Mouse (Mus musculus) G1E (cell line): Measurements from ENCODE around the gene Spata25.

ENCODE experiments used
- CTCF ChIP-seq: IDR thresholded peaks from 2 replicates; pipeline ENCODE4 v1.5.1; 2012; ENCODE audit warnings: low read depth, low read length, inconsistent platforms, mixed read lengths
- GATA1 ChIP-seq: IDR thresholded peaks from 2 replicates; pipeline ENCODE4 v1.6.1; 2012; ENCODE audit warnings: borderline replicate concordance, low read length, inconsistent platforms, mixed read lengths
- POLR2AphosphoS5 ChIP-seq: IDR thresholded peaks from 2 replicates; pipeline ENCODE4 v1.6.1; 2012; ENCODE audit warnings: low read depth, low read length, inconsistent platforms; ENCODE audit not compliant: insufficient replicate concordance
- TAL1 ChIP-seq: conservative IDR thresholded peaks from 2 replicates; pipeline ENCODE4 v1.6.1; 2012; ENCODE audit warnings: low read depth, low read length, inconsistent platforms, mixed read lengths

GRCm38 (mm10) chr2:164821060-164821459 is 7.3 kb downstream of the Spata25 start:
- no peak for TF ChIP-seq CTCF
- TF ChIP-seq TAL1, result no peak
- no peak for TF ChIP-seq GATA1
- TF ChIP-seq POLR2AphosphoS5, result no peak
